20 mouse cellular contexts compared by ENCODE assay signal in genomic region chr7:114362166-114362565, GRCm38 (mm10).
"Had no signal": no experiment of that assay in that cellular context is flagged by ENCODE, and none has a peak within 500 bp of the region (broad histone marks: within the 10 kb centered on the region; RNA-seq: fewer than 3 reads in every experiment).

No protein-coding gene starts in this region.

- H3K4me2 ChIP-seq: lung, embryonic 15.5 days; midbrain, embryonic 12.5 days; neural tube, embryonic 13.5 days; neural tube, embryonic 15.5 days had no signal

- H3K36me3 ChIP-seq: lung, embryonic 15.5 days; midbrain, embryonic 10.5 days; midbrain, embryonic 12.5 days; neural tube, embryonic 13.5 days; neural tube, embryonic 15.5 days had no signal

- H3K27ac ChIP-seq: lung, embryonic 15.5 days; midbrain, embryonic 10.5 days; midbrain, embryonic 12.5 days; neural tube, embryonic 13.5 days; neural tube, embryonic 15.5 days had no signal

- ATAC-seq: lung, postnatal 0 days; midbrain, embryonic 16.5 days had no signal

- DNase-seq: lung, adult 2 months; lung, postnatal 14 days; lung, postnatal 36 days; midbrain, embryonic 14.5 days; retina, postnatal 1 day; right cerebral cortex, adult 18-20 months; right cerebral cortex, postnatal 25 days; right cerebral cortex, postnatal 4 days; spleen, adult 18-20 months; thymus, adult 18-20 months; thymus, postnatal 14 days; thymus, postnatal 36 days had no signal

- H3K4me1 ChIP-seq: lung, embryonic 15.5 days; midbrain, embryonic 10.5 days; midbrain, embryonic 12.5 days; neural tube, embryonic 13.5 days; neural tube, embryonic 15.5 days had no signal

- H3K9me3 ChIP-seq: lung, embryonic 15.5 days; midbrain, embryonic 10.5 days; midbrain, embryonic 12.5 days; neural tube, embryonic 13.5 days; neural tube, embryonic 15.5 days had no signal

- H3K9ac ChIP-seq: lung, embryonic 15.5 days; midbrain, embryonic 12.5 days; neural tube, embryonic 13.5 days; neural tube, embryonic 15.5 days had no signal

- H3K4me3 ChIP-seq: lung, embryonic 15.5 days; midbrain, embryonic 10.5 days; midbrain, embryonic 12.5 days; myocyte; neural tube, embryonic 13.5 days; neural tube, embryonic 15.5 days had no signal

- H3K27me3 ChIP-seq: lung, embryonic 15.5 days; midbrain, embryonic 12.5 days; neural tube, embryonic 13.5 days; neural tube, embryonic 15.5 days had no signal
